Mouse (Mus musculus) heart, embryonic 13.5 days (tissue): ENCODE data around the gene Sectm1b. TPM values are rescaled to one million over a fixed set of nuclear protein-coding genes. Genes with fewer than 3 reads are reported as not detected.
"Not testable (repeated sequence)": the region's sequence is repeated elsewhere in the genome, so short reads cannot be mapped to it uniquely, and the experiment has no call there.

Experiments
- ATAC-seq: fragments of 200-750 bp; cut with Nextera tagmentation; 2 replicates; pipeline ENCODE4 v1.8.0; 2017; ENCODE audit warnings: moderate TSS enrichment; ENCODE audit not compliant: insufficient number of reproducible peaks, low FRiP score, low TSS enrichment; ENCODE audit errors: extremely low read depth
- H3K27ac ChIP-seq: fragments of 300-500 bp; sonication (generic); replicated peaks from 2 replicates; pipeline ENCODE4 v1.5.1; 2015; ENCODE audit warnings: moderate library complexity, mild to moderate bottlenecking, inconsistent platforms
- H3K27me3 ChIP-seq: fragments of 300-500 bp; sonication (generic); replicated peaks from 2 replicates; pipeline ENCODE4 v1.6.1; 2015; ENCODE audit warnings: mild to moderate bottlenecking, inconsistent platforms
- H3K36me3 ChIP-seq: fragments of 300-500 bp; sonication (generic); 2 replicates; pipeline ENCODE4 v1.6.1; 2015; ENCODE audit warnings: mild to moderate bottlenecking, inconsistent platforms
- H3K4me1 ChIP-seq: fragments of 300-500 bp; sonication (generic); 2 replicates; pipeline ENCODE4 v1.6.1; 2015; ENCODE audit warnings: inconsistent platforms
- H3K4me2 ChIP-seq: fragments of 300-500 bp; sonication (generic); 2 replicates; pipeline ENCODE4 v1.6.1; 2015; ENCODE audit warnings: inconsistent platforms, mild to moderate bottlenecking, moderate library complexity
- H3K4me3 ChIP-seq: fragments of 300-500 bp; sonication (generic); 2 replicates; pipeline ENCODE4 v1.5.1; 2015; ENCODE audit warnings: moderate library complexity, mild to moderate bottlenecking, inconsistent platforms
- H3K9ac ChIP-seq: fragments of 300-500 bp; sonication (generic); 2 replicates; pipeline ENCODE4 v1.6.1; 2015; ENCODE audit warnings: inconsistent platforms, mild to moderate bottlenecking, moderate library complexity
- H3K9me3 ChIP-seq: fragments of 300-500 bp; sonication (generic); 2 replicates; pipeline ENCODE4 v1.6.1; 2016; ENCODE audit warnings: inconsistent platforms
- WGBS: fragments of 180-500 bp; shearing (Covaris S2); methylation state at CpG from one replicate; pipeline ENCODE4 v1.1.7; 2015; ENCODE audit warnings: mixed read lengths; 5-methylcytosine and 5-hydroxymethylcytosine counted together
- polyA plus RNA-seq: library from polyadenylated mRNA; unstranded; fragments of >200 nt; fragmentation: Nextera tagmentation; extraction: Ambion mirVana; gene quantifications from 2 replicates; pipeline ENCODE4 v1.2.1, GENCODE M21; 2015

The Sectm1b gene
- polyA plus RNA-seq, 1 experiment from 2014 or later, result not detected

- not testable (repeated sequence) for H3K9ac ChIP-seq, H3K4me1 ChIP-seq, H3K36me3 ChIP-seq, H3K27me3 ChIP-seq, H3K27ac ChIP-seq, H3K9me3 ChIP-seq, H3K4me3 ChIP-seq, H3K4me2 ChIP-seq, ATAC-seq
- WGBS, result 81% methylated on average over 12 of the region's 16 CpGs
These were observed 6.3 kb upstream of the Sectm1b start for GRCm38 (mm10) chr11:121069662-121070061.

- H3K36me3 ChIP-seq, result no peaks in the 10 kb centered on the region
- H3K27ac ChIP-seq, result no peak overlapping the region
- no peak overlapping the region for H3K4me2 ChIP-seq
- peaks cover 18% of the 10 kb centered on the region for H3K27me3 ChIP-seq
- no peak for ATAC-seq
- no peaks in the 10 kb centered on the region for H3K9me3 ChIP-seq
- H3K4me1 ChIP-seq, result no peaks in the 10 kb centered on the region
- H3K4me3 ChIP-seq, result no peak overlapping the region
- no peak overlapping the region for H3K9ac ChIP-seq
- 84% methylated on average over 2 of the region's 2 CpGs for WGBS
These were observed 4.5 kb upstream of the Sectm1b start for GRCm38 (mm10) chr11:121067895-121068294.

DNA sequence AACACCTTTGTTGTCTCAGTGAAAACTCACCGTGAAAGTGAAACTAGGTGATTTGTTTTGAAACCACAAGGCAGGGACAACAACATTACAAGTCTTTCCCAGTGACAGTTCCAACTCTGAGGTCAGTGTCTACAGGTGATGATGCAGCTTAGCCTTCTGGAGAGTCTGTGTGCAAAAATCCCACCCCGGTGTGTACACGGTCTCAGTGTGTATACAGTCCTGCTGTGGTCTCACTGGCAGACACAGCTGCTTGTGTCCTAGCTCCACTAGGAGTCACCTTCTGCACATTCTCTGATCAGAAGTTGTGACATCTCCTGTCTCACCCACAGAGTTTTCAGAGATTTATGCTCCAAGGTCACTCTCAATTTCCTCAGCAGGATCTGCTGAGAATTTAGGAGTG, 828 bp upstream of the Sectm1b start:
- no peaks in the 10 kb centered on the region for H3K9me3 ChIP-seq
- ATAC-seq, result no peak
- peaks cover 23% of the 10 kb centered on the region for H3K27me3 ChIP-seq
- no peaks in the 10 kb centered on the region for H3K36me3 ChIP-seq
- no peak overlapping the region for H3K9ac ChIP-seq
- H3K4me3 ChIP-seq, result no peak overlapping the region
- H3K4me2 ChIP-seq, result no peak overlapping the region
- no peak overlapping the region for H3K27ac ChIP-seq
- WGBS, result 73% methylated on average over 3 of the region's 3 CpGs
- peaks cover 8% of the 10 kb centered on the region for H3K4me1 ChIP-seq

- no peak overlapping the region for H3K4me3 ChIP-seq
- no peaks in the 10 kb centered on the region for H3K9me3 ChIP-seq
- H3K36me3 ChIP-seq, result no peaks in the 10 kb centered on the region
- no peak overlapping the region for H3K27ac ChIP-seq
- no peak for ATAC-seq
- H3K9ac ChIP-seq, result no peak overlapping the region
- WGBS, result 46% methylated on average over 8 of the region's 8 CpGs
- peaks cover 25% of the 10 kb centered on the region for H3K27me3 ChIP-seq
- H3K4me1 ChIP-seq, result peaks cover 13% of the 10 kb centered on the region
- H3K4me2 ChIP-seq, result no peak overlapping the region
These were observed 1.8 kb downstream of the Sectm1b start for GRCm38 (mm10) chr11:121061615-121062014.

DNA sequence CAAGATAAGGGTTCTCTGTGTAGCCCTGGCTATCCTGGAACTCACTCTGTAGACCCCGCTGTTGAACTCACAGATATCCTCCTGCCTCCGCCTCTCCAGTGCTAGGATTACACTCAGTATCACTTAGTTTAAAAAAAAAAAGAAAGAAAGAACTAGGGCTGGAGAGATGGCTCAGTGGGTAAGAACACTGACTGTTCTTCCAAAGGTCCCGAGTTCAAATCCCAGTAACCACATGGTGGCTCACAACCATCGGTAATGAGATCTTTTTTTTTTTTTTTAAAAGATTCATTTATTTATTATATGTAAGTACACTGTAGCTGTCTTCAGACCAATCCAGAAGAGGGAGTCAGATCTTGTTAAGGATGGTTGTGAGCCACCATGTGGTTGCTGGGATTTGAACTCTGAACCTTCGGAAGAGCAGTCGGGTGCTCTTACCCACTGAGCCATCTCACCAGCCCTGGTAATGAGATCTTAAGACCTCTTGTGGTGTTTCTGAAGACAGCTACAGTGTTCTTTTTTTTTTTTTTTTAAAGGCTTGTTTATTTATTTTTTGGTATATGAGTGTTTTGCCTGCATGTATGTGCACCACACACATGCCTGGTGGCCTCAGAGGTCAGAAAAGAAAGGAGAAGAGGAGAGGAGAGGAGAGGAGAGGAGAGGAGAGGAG, 2.8 kb downstream of the Sectm1b start:
- H3K9me3 ChIP-seq, H3K9ac ChIP-seq, H3K27ac ChIP-seq, H3K4me3 ChIP-seq, ATAC-seq, H3K36me3 ChIP-seq, H3K4me2 ChIP-seq: not testable (repeated sequence)
- 87% methylated on average over 6 of the region's 6 CpGs for WGBS
- H3K27me3 ChIP-seq, result peaks cover 26% of the 10 kb centered on the region
- peaks cover 16% of the 10 kb centered on the region for H3K4me1 ChIP-seq

DNA sequence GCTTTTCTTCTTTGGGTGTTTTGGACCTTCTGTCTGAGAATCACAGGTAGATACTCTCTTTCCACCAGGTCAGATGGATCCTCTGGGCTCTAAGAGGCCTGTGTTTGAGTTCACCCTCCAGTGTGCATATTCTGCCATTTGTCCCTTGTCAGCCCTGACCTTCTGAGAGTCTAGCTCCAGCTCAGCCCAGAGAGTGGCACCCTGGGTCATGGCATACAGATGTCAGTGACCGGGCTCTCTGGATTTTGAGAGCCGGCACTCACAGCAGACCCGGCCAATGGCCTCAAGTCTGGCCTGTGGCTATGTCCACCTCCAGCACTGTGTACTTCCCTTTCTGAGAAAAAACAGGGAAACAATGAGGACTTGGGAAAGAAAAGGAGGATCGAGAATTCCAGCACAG, 3.9 kb downstream of the Sectm1b start:
- Histone ChIP-seq H3K9me3 (no peaks in the 10 kb centered on the region), H3K4me2 (no peak overlapping the region), H3K36me3 (no peaks in the 10 kb centered on the region), H3K27me3 (peaks cover 32% of the 10 kb centered on the region), H3K9ac (no peak overlapping the region), H3K4me3 (no peak overlapping the region), H3K4me1 (peaks cover 16% of the 10 kb centered on the region), H3K27ac (no peak overlapping the region)
- 85% methylated on average over 4 of the region's 4 CpGs for WGBS
- no peak for ATAC-seq

- H3K27ac ChIP-seq, result no peak overlapping the region
- no peak overlapping the region for H3K4me2 ChIP-seq
- H3K27me3 ChIP-seq, result peaks cover 33% of the 10 kb centered on the region
- no peak overlapping the region for H3K9ac ChIP-seq
- no peak for ATAC-seq
- no peaks in the 10 kb centered on the region for H3K36me3 ChIP-seq
- WGBS, result 76% methylated on average over 4 of the region's 4 CpGs
- no peak overlapping the region for H3K4me3 ChIP-seq
- peaks cover 16% of the 10 kb centered on the region for H3K4me1 ChIP-seq
- no peaks in the 10 kb centered on the region for H3K9me3 ChIP-seq
These were observed 4.4 kb downstream of the Sectm1b start for GRCm38 (mm10) chr11:121058956-121059355.

DNA sequence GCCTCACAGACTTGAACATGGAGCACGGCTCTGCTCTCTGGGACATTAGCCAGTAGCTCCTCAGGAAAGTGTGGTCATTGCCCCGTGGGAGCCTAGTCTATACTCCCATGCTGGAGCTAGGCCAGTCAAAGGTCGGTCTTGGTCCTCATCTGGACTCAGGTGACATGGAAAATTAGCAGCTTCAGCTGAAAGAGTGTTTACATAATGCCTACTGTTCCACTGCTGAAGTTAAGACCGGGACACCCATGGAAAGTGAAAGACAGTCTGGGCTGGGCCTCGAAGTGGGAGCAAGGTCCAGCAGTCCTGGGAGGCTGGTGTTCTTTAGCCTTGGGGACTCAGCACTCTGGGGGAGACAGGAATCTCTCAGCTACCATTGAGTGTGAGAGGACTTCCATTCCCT, 5.2 kb downstream of the Sectm1b start:
- Histone ChIP-seq H3K27ac (no peak overlapping the region), H3K9me3 (no peaks in the 10 kb centered on the region), H3K4me1 (peaks cover 16% of the 10 kb centered on the region), H3K27me3 (peaks cover 26% of the 10 kb centered on the region), H3K9ac (no peak overlapping the region), H3K4me3 (no peak overlapping the region), H3K4me2 (no peak overlapping the region), H3K36me3 (no peaks in the 10 kb centered on the region)
- ATAC-seq, result no peak
- WGBS, result 75% methylated on average over 5 of the region's 5 CpGs

GRCm38 (mm10) chr11:121056536-121057236, 6.7 kb downstream of the Sectm1b start:
- no peak for ATAC-seq
- Histone ChIP-seq H3K9ac (no peak overlapping the region), H3K9me3 (no peaks in the 10 kb centered on the region), H3K27me3 (peaks cover 19% of the 10 kb centered on the region), H3K36me3 (no peaks in the 10 kb centered on the region), H3K4me2 (no peak overlapping the region), H3K27ac (no peak overlapping the region), H3K4me1 (peaks cover 12% of the 10 kb centered on the region), H3K4me3 (no peak overlapping the region)
- 43% methylated on average over 7 of the region's 7 CpGs for WGBS

- Histone ChIP-seq H3K4me2 (no peak overlapping the region), H3K27me3 (peaks cover 19% of the 10 kb centered on the region), H3K4me3 (no peak overlapping the region), H3K27ac (no peak overlapping the region), H3K9ac (no peak overlapping the region), H3K4me1 (peaks cover 8% of the 10 kb centered on the region), H3K9me3 (no peaks in the 10 kb centered on the region), H3K36me3 (no peaks in the 10 kb centered on the region)
- WGBS, result 12% methylated on average over 8 of the region's 8 CpGs
- ATAC-seq, result no peak
These were observed 9.8 kb downstream of the Sectm1b start for GRCm38 (mm10) chr11:121053536-121053935.

DNA sequence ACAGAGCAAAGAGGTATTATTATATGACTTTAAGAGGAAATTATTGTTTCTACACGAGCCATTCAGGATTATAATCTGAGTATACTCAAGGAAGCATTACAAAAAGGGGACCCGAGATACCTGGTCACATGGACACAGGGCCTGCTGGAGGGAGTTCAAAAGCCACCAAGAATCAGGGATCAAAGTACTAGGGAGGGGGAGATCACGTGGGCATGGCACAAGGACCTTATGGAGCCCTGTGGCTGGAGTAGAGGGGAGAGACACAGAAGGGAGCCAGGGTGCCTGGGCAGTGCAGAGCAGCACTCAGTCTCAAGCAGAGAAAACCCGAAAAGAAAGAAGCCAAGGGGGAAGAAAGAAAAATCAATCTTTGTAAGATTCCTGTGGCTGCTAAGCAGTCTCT, 11.0 kb downstream of the Sectm1b start:
- peaks cover 8% of the 10 kb centered on the region for H3K4me1 ChIP-seq
- no peak overlapping the region for H3K27ac ChIP-seq
- no peak overlapping the region for H3K4me3 ChIP-seq
- no peak overlapping the region for H3K4me2 ChIP-seq
- WGBS, result 62% methylated on average over 4 of the region's 4 CpGs
- H3K27me3 ChIP-seq, result peaks cover 21% of the 10 kb centered on the region
- ATAC-seq, result no peak
- no peak overlapping the region for H3K9ac ChIP-seq
- no peaks in the 10 kb centered on the region for H3K9me3 ChIP-seq
- H3K36me3 ChIP-seq, result no peaks in the 10 kb centered on the region

- Histone ChIP-seq H3K4me2 (no peak overlapping the region), H3K9me3 (no peaks in the 10 kb centered on the region), H3K9ac (no peak overlapping the region), H3K36me3 (no peaks in the 10 kb centered on the region), H3K27ac (no peak overlapping the region), H3K4me3 (no peak overlapping the region), H3K4me1 (peaks cover 5% of the 10 kb centered on the region), H3K27me3 (peaks cover 24% of the 10 kb centered on the region)
- WGBS, result 28% methylated on average over 1 of the region's 1 CpGs
- no peak for ATAC-seq
These were observed 11.6 kb downstream of the Sectm1b start for GRCm38 (mm10) chr11:121051793-121052192.
